Comparison of ENCODE assay signal across 19 mouse cellular contexts in genomic region chr10:6820626-6821025, GRCm38 (mm10). TPM values are rescaled to one million over a fixed set of nuclear protein-coding genes. Genes with fewer than 3 reads are reported as not detected.
"Had no signal": no experiment of that assay in that cellular context is flagged by ENCODE, and none has a peak within 500 bp of the region (broad histone marks: within the 10 kb centered on the region; RNA-seq: fewer than 3 reads in every experiment).

No protein-coding gene starts in this region.

- DNase-seq: lung, adult 2 months; lung, postnatal 14 days; lung, postnatal 36 days; right cerebral cortex, postnatal 14 days; thymus, adult 2 months; thymus, postnatal 25 days; thymus, postnatal 4 days had no signal

- H3K36me3 ChIP-seq: lung, embryonic 15.5 days; midbrain, embryonic 13.5 days; midbrain, embryonic 15.5 days; neural tube, embryonic 12.5 days; stomach, embryonic 15.5 days had no signal

- H3K27ac ChIP-seq: lung, embryonic 15.5 days; macrophage; midbrain, embryonic 13.5 days; midbrain, embryonic 15.5 days; neural tube, embryonic 12.5 days; stomach, embryonic 15.5 days; stomach, postnatal 0 days had no signal

- H3K4me3 ChIP-seq: lung, embryonic 15.5 days; megakaryocyte, embryonic 14.5 days; midbrain, embryonic 13.5 days; midbrain, embryonic 15.5 days; neural tube, embryonic 12.5 days; stomach, embryonic 15.5 days had no signal

- H3K9me3 ChIP-seq: lung, embryonic 15.5 days; megakaryocyte, embryonic 14.5 days; midbrain, embryonic 13.5 days; midbrain, embryonic 15.5 days; neural tube, embryonic 12.5 days; stomach, embryonic 15.5 days had no signal

- H3K9ac ChIP-seq: lung, embryonic 15.5 days; midbrain, embryonic 13.5 days; midbrain, embryonic 15.5 days; neural tube, embryonic 12.5 days; stomach, embryonic 15.5 days had no signal

- H3K4me1 ChIP-seq: lung, embryonic 15.5 days; megakaryocyte, embryonic 14.5 days; midbrain, embryonic 13.5 days; midbrain, embryonic 15.5 days; neural tube, embryonic 12.5 days; stomach, embryonic 15.5 days had no signal

RNA-seq across cellular contexts. Expression of gene Gm10945, which starts 59.1 kb away (rescaled TPM):
- total RNA-seq: megakaryocyte progenitor cell, adult 5-6 weeks; midbrain, postnatal 0 days; monocyte, adult 5-6 weeks; neutrophil, adult 5-6 weeks had no signal
